Mouse (Mus musculus): ENCODE measurements around the gene Pcsk6.

DNA sequence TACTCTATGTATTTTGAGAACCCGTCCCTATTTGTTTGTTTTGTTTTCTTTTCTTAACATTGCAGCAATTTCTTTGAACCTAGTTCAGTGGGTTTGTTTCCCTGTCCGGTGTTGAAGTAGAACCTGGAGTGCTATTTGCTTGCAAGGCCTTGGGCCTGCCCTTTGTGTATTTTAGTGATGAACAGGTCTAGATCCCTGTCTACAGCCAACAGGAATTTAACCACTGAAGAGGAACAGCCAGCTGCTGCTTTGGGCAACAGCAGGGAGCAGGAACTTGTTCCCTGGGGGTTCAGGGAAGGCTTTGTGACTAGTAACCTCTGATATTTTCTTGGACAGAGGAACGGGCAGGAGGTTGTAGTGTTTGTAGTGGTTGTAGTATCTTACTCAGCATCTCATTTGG lies 15.1 kb downstream of the Pcsk6 start:
- TF ChIP-seq USF1 (IDR thresholded peaks at IDR 0.05; ENCODE audit: low read depth) (no peak), POLR2A (IDR thresholded peaks at IDR 0.05; ENCODE audit: insufficient read length, low read depth) (no peak), TCF3 (IDR thresholded peaks at IDR 0.05; ENCODE audit: insufficient read length, low read depth) (no peak), POLR2AphosphoS2 (IDR thresholded peaks at IDR 0.05; ENCODE audit: insufficient read length, low read depth) (no peak)

Measured in myocyte (in vitro differentiated cells).